Mouse (Mus musculus) liver, embryonic 11.5 days (tissue): ENCODE measurements at regions not wholly inside any gene's neighbourhood (a gene's known extent, or its start where the extent isn't known, plus 50 kb on each side); places are given as distances from the start of the nearest gene placed in this dataset.
A peak's percentile ranks its signal among the peaks of the same experiment; 100 is the strongest.

Source experiments
- ATAC-seq: fragments of 200-750 bp; cut with Nextera tagmentation; replicated peaks from 2 replicates; pipeline ENCODE4 v1.8.0; 2017; ENCODE audit warnings: moderate number of reproducible peaks, mild to moderate bottlenecking, moderate TSS enrichment, moderate library complexity; ENCODE audit not compliant: low FRiP score
- DNase-seq: peaks from one replicate; pipeline ENCODE4 v3.0.0-alpha.2; 2017; ENCODE audit warnings: low spot score
- H3K27ac ChIP-seq: fragments of 300-500 bp; sonication (generic); 2 replicates; pipeline ENCODE4 v1.5.1; 2014; ENCODE audit warnings: mild to moderate bottlenecking, low read depth, low read length, control low read depth
- H3K27me3 ChIP-seq: fragments of 300-500 bp; sonication (generic); replicated peaks from 2 replicates; pipeline ENCODE4 v1.6.1; 2014; ENCODE audit warnings: low read length, mixed read lengths; ENCODE audit not compliant: control insufficient read depth, insufficient read depth
- H3K36me3 ChIP-seq: fragments of 300-500 bp; sonication (generic); 2 replicates; pipeline ENCODE4 v1.6.1; 2014; ENCODE audit warnings: mild to moderate bottlenecking, low read length, moderate library complexity, mixed read lengths; ENCODE audit not compliant: control insufficient read depth, insufficient read depth
- H3K4me1 ChIP-seq: fragments of 300-500 bp; sonication (generic); replicated peaks from 2 replicates; pipeline ENCODE4 v1.6.1; 2014; ENCODE audit warnings: low read length, mixed read lengths; ENCODE audit not compliant: control insufficient read depth, insufficient read depth
- H3K4me2 ChIP-seq: fragments of 300-500 bp; sonication (generic); 2 replicates; pipeline ENCODE4 v1.6.1; 2014; ENCODE audit warnings: mild to moderate bottlenecking, control low read depth, moderate library complexity
- H3K4me3 ChIP-seq: fragments of 300-500 bp; sonication (generic); 2 replicates; pipeline ENCODE4 v1.5.1; 2014; ENCODE audit warnings: low read depth, low read length, control low read depth
- H3K9ac ChIP-seq: fragments of 300-500 bp; sonication (generic); 2 replicates; pipeline ENCODE4 v1.6.1; 2014; ENCODE audit warnings: low read depth, low read length, control low read depth
- H3K9me3 ChIP-seq: fragments of 300-500 bp; sonication (generic); 2 replicates; pipeline ENCODE4 v1.6.1; 2016; ENCODE audit warnings: low read length, inconsistent platforms, mixed read lengths; ENCODE audit not compliant: control insufficient read depth
- WGBS: fragments of 180-500 bp; shearing (Covaris S2); extraction: QIAGEN DNeasy Blood & Tissue Kit; methylation state at CpG from one replicate; pipeline ENCODE4 v1.1.7; 2014; 5-methylcytosine and 5-hydroxymethylcytosine counted together

DNA sequence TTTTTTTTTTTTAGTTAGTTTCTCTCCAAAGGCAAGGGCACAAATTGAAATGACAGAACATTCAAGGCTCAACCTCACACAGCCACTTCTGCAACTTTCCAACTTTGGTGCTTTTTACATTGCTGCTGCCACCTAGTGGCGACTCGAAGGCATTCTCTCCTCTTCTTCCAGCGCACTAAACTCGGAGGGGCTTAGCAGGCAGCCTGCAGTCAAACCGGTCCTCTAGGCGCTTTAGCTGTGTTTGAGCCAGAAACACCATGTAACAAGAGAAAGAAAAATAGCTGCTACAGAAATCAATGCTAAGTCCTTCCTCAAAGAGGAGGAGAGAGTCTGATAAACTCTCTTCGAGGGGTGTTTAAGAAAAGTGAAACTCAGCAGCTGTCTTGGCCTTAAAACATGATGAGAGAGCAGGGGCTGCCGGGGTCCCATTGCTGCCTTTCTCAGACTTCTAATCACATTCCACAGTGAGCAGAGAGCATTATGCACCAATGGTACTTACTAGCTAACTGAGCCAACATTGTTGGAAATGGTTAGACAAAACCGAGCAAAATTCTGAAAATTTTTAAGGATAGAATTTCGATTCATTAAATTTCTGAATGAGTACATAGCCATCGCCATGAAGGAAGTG, 252.7 kb downstream of the Rergl start:
- no peaks in the 10 kb centered on the region for H3K36me3 ChIP-seq
- no peaks in the 10 kb centered on the region for H3K9me3 ChIP-seq
- 0 out of 2 replicates have a peak overlapping the region, but pooled peaks have one; percentile 16 for H3K4me2 ChIP-seq
- H3K9ac ChIP-seq, result no peak overlapping the region
- H3K27me3 ChIP-seq, result no peaks in the 10 kb centered on the region
- H3K4me3 ChIP-seq, result no peak overlapping the region
- H3K4me1 ChIP-seq, result no peaks in the 10 kb centered on the region
- no peak overlapping the region for H3K27ac ChIP-seq
- 37% methylated on average over 11 of the region's 11 CpGs for WGBS
- peak; percentile 50; the same call in 1 of the 2 replicates for ATAC-seq
- no peak for DNase-seq

DNA sequence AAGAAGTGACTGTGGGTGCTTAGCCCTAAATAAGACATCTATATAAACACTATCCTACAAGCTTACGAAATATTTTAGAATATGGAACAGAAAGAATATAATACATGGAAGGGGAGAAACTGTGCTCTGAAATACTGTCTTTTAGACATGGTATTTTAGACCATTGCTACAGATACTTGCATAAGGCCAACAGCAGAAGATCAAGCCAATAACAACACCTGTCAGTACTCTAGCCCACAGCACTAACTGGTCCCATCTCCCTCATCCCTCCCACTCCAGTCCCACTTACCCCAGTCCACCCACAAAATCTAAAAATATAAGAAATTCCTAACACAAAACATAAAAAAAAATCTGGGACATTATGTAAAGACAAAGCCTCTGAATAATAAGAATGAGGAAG, 275.6 kb downstream of the Rergl start:
- 65% methylated on average over 1 of the region's 1 CpGs for WGBS
- Histone ChIP-seq H3K27ac (no peak overlapping the region), H3K9me3 (no peaks in the 10 kb centered on the region), H3K4me3 (no peak overlapping the region), H3K4me2 (no peak overlapping the region), H3K36me3 (no peaks in the 10 kb centered on the region), H3K4me1 (no peaks in the 10 kb centered on the region), H3K9ac (no peak overlapping the region), H3K27me3 (no peaks in the 10 kb centered on the region)
- DNase-seq (no peak), ATAC-seq (no peak)

DNA sequence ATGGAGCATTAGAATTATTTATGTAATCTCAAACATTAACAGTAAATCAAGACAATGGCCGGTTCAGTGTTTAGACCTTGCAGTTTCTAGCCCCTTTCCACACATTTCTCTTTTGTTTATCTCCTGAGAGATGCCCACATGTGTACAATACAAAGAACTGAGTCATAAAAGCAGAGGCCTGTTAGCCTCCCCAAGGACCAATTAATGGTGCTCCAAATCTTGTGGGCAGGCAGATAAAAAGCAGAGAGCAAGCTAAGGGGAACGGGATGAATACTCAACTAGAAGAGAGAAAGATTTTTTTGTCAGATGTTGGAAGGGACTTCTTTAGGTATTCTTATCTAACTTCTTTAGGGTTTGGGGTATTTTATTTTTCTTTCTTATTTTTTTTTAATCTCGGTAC, 287.3 kb downstream of the Rergl start:
- no peaks in the 10 kb centered on the region for H3K9me3 ChIP-seq
- ATAC-seq (no peak), DNase-seq (no peak)
- H3K4me1 ChIP-seq, result no peaks in the 10 kb centered on the region
- H3K4me2 ChIP-seq, result no peak overlapping the region
- H3K27me3 ChIP-seq, result no peaks in the 10 kb centered on the region
- WGBS, result 80% methylated on average over 3 of the region's 3 CpGs
- no peak overlapping the region for H3K27ac ChIP-seq
- H3K4me3 ChIP-seq, result no peak overlapping the region
- no peak overlapping the region for H3K9ac ChIP-seq
- no peaks in the 10 kb centered on the region for H3K36me3 ChIP-seq

DNA sequence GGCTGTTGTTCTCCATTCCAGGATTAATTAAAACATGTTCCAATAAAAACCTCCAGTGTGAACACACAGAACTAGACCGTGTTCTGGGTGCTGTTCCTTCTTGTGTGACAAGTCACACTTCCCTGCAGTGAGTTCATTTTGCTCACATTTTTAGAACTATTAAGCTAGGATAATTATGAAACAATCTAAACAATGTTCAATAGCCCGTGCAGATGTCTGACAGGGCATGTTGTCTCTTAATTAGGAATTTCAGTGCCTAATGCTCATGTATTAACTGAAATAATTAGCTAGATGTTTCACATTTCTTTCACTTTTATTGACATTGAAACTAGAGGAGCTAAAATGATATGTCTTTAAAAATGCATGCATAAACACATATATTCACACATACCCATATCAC, 291.5 kb downstream of the Rergl start:
- 77% methylated on average over 2 of the region's 2 CpGs for WGBS
- Histone ChIP-seq H3K4me1 (no peaks in the 10 kb centered on the region), H3K9me3 (no peaks in the 10 kb centered on the region), H3K9ac (no peak overlapping the region), H3K27ac (no peak overlapping the region), H3K36me3 (no peaks in the 10 kb centered on the region), H3K4me2 (no peak overlapping the region), H3K4me3 (no peak overlapping the region), H3K27me3 (no peaks in the 10 kb centered on the region)
- no peak for ATAC-seq
- no peak for DNase-seq

DNA sequence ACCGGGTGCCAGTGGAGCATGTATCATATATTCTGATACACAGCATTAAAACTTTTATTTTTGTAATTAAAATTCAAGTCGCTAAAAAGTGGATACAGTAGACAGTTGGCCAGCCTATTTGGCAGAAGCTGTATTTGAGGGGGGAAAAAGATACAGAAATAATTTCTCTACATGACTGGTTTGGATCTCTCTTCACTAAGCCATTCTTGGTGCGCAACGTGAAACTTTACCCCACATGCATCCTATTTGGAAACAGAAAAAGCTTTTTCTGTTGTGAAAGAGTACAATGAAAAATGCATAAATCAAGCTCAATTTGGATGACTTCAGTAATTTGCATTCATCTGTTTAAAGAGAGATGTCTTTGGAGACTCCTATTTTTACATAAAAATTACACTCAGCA, 303.2 kb downstream of the Rergl start:
- Histone ChIP-seq H3K36me3 (no peaks in the 10 kb centered on the region), H3K4me2 (no peak overlapping the region), H3K4me1 (no peaks in the 10 kb centered on the region), H3K27ac (no peak overlapping the region), H3K27me3 (no peaks in the 10 kb centered on the region), H3K9ac (no peak overlapping the region), H3K4me3 (no peak overlapping the region), H3K9me3 (no peaks in the 10 kb centered on the region)
- WGBS, result 78% methylated on average over 4 of the region's 4 CpGs
- ATAC-seq (no peak), DNase-seq (no peak)

DNA sequence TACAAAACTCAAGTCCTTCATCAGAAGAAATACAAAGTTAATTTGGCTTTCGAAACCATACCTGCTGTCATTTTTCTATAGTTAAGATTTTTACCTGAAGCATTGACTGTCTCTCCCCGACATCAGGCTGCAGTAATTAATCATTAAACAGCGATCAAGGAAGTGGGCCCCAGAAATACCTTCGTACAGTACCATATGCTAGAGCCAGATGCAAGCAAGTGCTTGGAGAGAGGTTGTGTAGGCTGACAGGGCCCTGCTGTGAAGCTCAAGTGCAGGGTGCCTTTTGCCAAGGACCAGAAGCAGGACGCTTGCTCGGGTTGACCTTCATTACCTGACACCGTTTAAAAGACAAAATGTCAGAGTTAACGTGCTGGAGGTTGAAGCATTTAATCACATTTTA, 315.3 kb downstream of the Rergl start:
- WGBS, result 77% methylated on average over 8 of the region's 8 CpGs
- no peak overlapping the region for H3K27ac ChIP-seq
- no peaks in the 10 kb centered on the region for H3K27me3 ChIP-seq
- DNase-seq (no peak), ATAC-seq (no peak)
- H3K4me1 ChIP-seq, result no peaks in the 10 kb centered on the region
- H3K9me3 ChIP-seq, result no peaks in the 10 kb centered on the region
- no peak overlapping the region for H3K4me3 ChIP-seq
- H3K4me2 ChIP-seq, result no peak overlapping the region
- H3K36me3 ChIP-seq, result no peaks in the 10 kb centered on the region
- no peak overlapping the region for H3K9ac ChIP-seq

DNA sequence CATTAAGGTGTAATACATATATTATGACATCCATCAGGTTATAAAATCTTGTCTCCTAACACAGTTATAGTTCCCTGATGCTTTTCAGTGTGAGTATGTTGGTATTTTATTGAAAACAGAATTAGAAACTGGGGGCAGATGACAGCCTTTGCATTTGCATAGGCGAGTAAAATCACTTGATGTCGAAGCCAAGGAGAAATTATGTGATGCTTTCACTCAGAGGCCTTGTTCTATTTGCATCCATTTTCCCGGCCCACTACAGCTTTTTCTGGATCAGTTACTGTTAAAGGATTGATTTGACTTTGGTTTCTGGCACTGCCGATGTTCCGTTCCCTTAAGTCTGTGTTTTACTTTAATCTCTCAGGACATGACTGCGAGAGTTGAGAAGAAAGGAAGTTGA, 341.4 kb downstream of the Rergl start:
- 80% methylated on average over 6 of the region's 6 CpGs for WGBS
- DNase-seq, result no peak
- H3K9me3 ChIP-seq, result no peaks in the 10 kb centered on the region
- no peaks in the 10 kb centered on the region for H3K27me3 ChIP-seq
- no peak for ATAC-seq
- no peaks in the 10 kb centered on the region for H3K4me1 ChIP-seq
- H3K27ac ChIP-seq, result no peak overlapping the region
- no peaks in the 10 kb centered on the region for H3K36me3 ChIP-seq
- H3K4me2 ChIP-seq, result no peak overlapping the region
- H3K4me3 ChIP-seq, result no peak overlapping the region
- H3K9ac ChIP-seq, result no peak overlapping the region

DNA sequence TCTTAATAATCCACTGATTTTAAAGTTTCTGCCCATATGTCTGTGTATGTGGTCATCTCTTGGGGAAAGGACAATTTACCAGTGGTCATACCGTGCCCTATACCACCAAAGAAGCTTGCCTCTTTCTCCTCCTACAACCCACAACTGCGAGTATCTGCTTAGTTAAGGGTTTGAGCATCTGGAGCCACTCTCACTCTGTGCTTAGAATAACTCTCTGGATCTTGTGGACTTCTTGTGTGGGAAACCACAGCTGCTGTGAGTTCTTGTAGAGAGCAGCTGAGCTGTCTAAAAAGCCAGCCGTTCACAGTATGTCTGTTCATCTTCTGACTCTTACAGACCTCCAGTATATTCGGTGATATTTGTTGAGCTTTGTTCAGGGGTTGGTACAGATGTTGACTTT, 342.0 kb downstream of the Rergl start:
- H3K36me3 ChIP-seq, result no peaks in the 10 kb centered on the region
- no peaks in the 10 kb centered on the region for H3K9me3 ChIP-seq
- no peaks in the 10 kb centered on the region for H3K4me1 ChIP-seq
- H3K9ac ChIP-seq, result no peak overlapping the region
- 72% methylated on average over 4 of the region's 4 CpGs for whole genome bisulfite sequencing
- no peak overlapping the region for H3K27ac ChIP-seq
- no peak for DNase-seq
- H3K4me2 ChIP-seq, result no peak overlapping the region
- H3K27me3 ChIP-seq, result no peaks in the 10 kb centered on the region
- ATAC-seq, result no peak
- H3K4me3 ChIP-seq, result no peak overlapping the region

DNA sequence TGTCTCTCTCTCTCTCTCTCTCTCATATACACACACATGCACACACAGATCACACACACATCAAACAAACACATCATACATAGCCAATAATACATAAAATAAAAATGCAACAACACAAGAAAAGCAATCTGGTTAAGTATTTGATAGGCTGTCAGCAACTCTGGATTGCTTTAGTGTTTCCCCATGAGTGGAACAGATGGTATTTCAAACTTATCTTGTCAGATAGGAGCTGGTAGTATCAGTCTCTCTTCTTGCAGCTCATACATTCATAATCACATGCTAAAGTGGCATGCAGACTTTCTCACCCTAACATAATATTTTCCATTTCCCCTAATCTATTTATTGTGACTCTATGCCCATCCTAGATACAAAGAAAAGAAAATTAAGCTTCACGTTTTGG, 347.0 kb downstream of the Rergl start:
- Histone ChIP-seq H3K4me3 (no peak overlapping the region), H3K36me3 (no peaks in the 10 kb centered on the region), H3K9me3 (no peaks in the 10 kb centered on the region), H3K4me1 (no peaks in the 10 kb centered on the region), H3K27me3 (no peaks in the 10 kb centered on the region), H3K4me2 (no peak overlapping the region), H3K9ac (no peak overlapping the region), H3K27ac (no peak overlapping the region)
- no peak for DNase-seq
- WGBS, result 77% methylated on average over 1 of the region's 1 CpGs
- ATAC-seq, result no peak
